Mouse (Mus musculus): ENCODE results near the gene Cdc6.
A peak's percentile ranks its signal among the peaks of the same experiment; 100 is the strongest.
"Not testable (repeated sequence)": the region's sequence is repeated elsewhere in the genome, so short reads cannot be mapped to it uniquely, and the experiment has no call there.

Gene Cdc6

GRCm38 (mm10) chr11:98932293-98933091, 24.9 kb downstream of the Cdc6 start:
- DNase-seq, result no peak

- DNase-seq, result peak; percentile 70
Observed at GRCm38 (mm10) chr11:98933151-98933550, 25.6 kb downstream of the Cdc6 start.

- DNase-seq, result not testable (repeated sequence)
Observed at GRCm38 (mm10) chr11:98933847-98934246, 26.2 kb downstream of the Cdc6 start.

- no peak for DNase-seq
Observed at GRCm38 (mm10) chr11:98934367-98934766, 26.8 kb downstream of the Cdc6 start.

GRCm38 (mm10) chr11:98935123-98935522, 27.5 kb downstream of the Cdc6 start:
- DNase-seq, result no peak

- no peak for DNase-seq
Observed at GRCm38 (mm10) chr11:98936170-98936569, 28.6 kb downstream of the Cdc6 start.

GRCm38 (mm10) chr11:98936606-98937409, 29.2 kb downstream of the Cdc6 start:
- DNase-seq, result no peak

- peak; percentile 70 for DNase-seq
Observed at GRCm38 (mm10) chr11:98937410-98937913, 29.9 kb downstream of the Cdc6 start.

GRCm38 (mm10) chr11:98937914-98938694, 30.5 kb downstream of the Cdc6 start:
- DNase-seq, result no peak

- DNase-seq, result no peak
Observed at GRCm38 (mm10) chr11:98938701-98939083, 31.1 kb downstream of the Cdc6 start.

- DNase-seq, result no peak
Observed at GRCm38 (mm10) chr11:98939084-98939952, 31.7 kb downstream of the Cdc6 start.

- peak; percentile 60 for DNase-seq
Observed at GRCm38 (mm10) chr11:98939953-98940641, 32.5 kb downstream of the Cdc6 start.

- no peak for DNase-seq
Observed at GRCm38 (mm10) chr11:98940776-98941175, 33.2 kb downstream of the Cdc6 start.

GRCm38 (mm10) chr11:98941341-98941825, 33.8 kb downstream of the Cdc6 start:
- DNase-seq, result peak; percentile 85

- DNase-seq, result peak; percentile 59
Observed at GRCm38 (mm10) chr11:98941826-98942550, 34.4 kb downstream of the Cdc6 start.

- DNase-seq, result no peak
Observed at GRCm38 (mm10) chr11:98942555-98942922, 34.9 kb downstream of the Cdc6 start.

GRCm38 (mm10) chr11:98942923-98943641, 35.5 kb downstream of the Cdc6 start:
- no peak for DNase-seq

- no peak for DNase-seq
Observed at GRCm38 (mm10) chr11:98943741-98944461, 36.3 kb downstream of the Cdc6 start.
